Mouse (Mus musculus): Measurements from ENCODE around the gene Atxn7l1.

- TF ChIP-seq MYOG (IDR thresholded peaks at IDR 0.05; ENCODE audit: control insufficient read depth in 1 of 3, insufficient read depth in 1 of 3, insufficient read length in 2 of 3, low read depth in 2 of 3) (no peak), CEBPB (IDR thresholded peaks at IDR 0.05; ENCODE audit: insufficient read depth, poor library complexity, severe bottlenecking) (no peak), POLR2AphosphoS2 (IDR thresholded peaks at IDR 0.05; ENCODE audit: insufficient read length, low read depth) (no peak), SRF (IDR thresholded peaks at IDR 0.05; ENCODE audit: control insufficient read depth, insufficient read length, low read depth) (no peak), POLR2A (IDR thresholded peaks at IDR 0.05; ENCODE audit: insufficient read length, low read depth) (no peak), E2F4 (IDR thresholded peaks at IDR 0.05; ENCODE audit: insufficient read depth) (no peak)
Measured at GRCm38 (mm10) chr12:33182428-33183137, 35.1 kb downstream of the Atxn7l1 start.

Data from myocyte (in vitro differentiated cells).